Mouse (Mus musculus): ENCODE data around the gene Hmga2. TPM values are rescaled to one million over a fixed set of nuclear protein-coding genes. Genes with fewer than 3 reads are reported as not detected.
"Not testable (repeated sequence)": the region's sequence is repeated elsewhere in the genome, so short reads cannot be mapped to it uniquely, and the experiment has no call there.

Hmga2 gene
- polyA plus RNA-seq, 1 experiment from 2014 or later = 2.8 TPM

DNA sequence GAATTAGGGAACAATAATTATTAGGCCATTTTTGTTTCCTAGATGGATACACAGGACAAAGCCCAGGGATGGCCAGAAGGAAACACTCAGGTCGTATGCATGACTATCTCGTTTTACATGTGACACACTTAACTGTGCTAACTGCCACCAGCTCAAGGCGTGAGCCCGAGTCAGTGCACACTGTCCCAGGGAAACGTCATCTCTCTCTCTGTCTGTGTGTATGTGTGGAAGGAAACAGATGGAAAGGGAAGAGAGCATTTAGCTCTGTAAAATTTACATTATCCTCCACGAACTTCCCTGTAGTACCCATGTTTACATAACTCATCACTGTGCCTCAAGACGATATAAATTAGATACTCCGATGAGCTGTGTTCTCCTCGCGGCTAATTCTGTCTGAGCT, 105.1 kb downstream of the Hmga2 start:
- no peak for ATAC-seq (replicated peaks; ENCODE audit: insufficient number of reproducible peaks, insufficient read depth, low FRiP score, low read depth)
- 61% methylated on average over 10 of the region's 10 CpGs for WGBS
- no peak overlapping the region for H3K27ac ChIP-seq
- H3K27me3 ChIP-seq = no peaks in the 10 kb centered on the region
- no peak overlapping the region for H3K4me2 ChIP-seq
- H3K9me3 ChIP-seq (replicated peaks) = no peaks in the 10 kb centered on the region
- no peaks in the 10 kb centered on the region for H3K36me3 ChIP-seq
- no peaks in the 10 kb centered on the region for H3K4me1 ChIP-seq (replicated peaks)
- H3K4me3 ChIP-seq = no peak overlapping the region
- H3K9ac ChIP-seq = no peak overlapping the region

GRCm38 (mm10) chr10:120369187-120369805, 107.0 kb downstream of the Hmga2 start:
- H3K4me3 ChIP-seq = no peak overlapping the region
- H3K36me3 ChIP-seq = no peaks in the 10 kb centered on the region
- H3K9me3 ChIP-seq (replicated peaks) = no peaks in the 10 kb centered on the region
- WGBS = 81% methylated on average over 21 of the region's 21 CpGs
- no peak for ATAC-seq (replicated peaks; ENCODE audit: insufficient number of reproducible peaks, insufficient read depth, low FRiP score, low read depth)
- H3K27me3 ChIP-seq = no peaks in the 10 kb centered on the region
- H3K27ac ChIP-seq = no peak overlapping the region
- H3K4me1 ChIP-seq (replicated peaks) = no peaks in the 10 kb centered on the region; the same call in 1 of the 2 replicates
- no peak overlapping the region for H3K9ac ChIP-seq
- H3K4me2 ChIP-seq = no peak overlapping the region

GRCm38 (mm10) chr10:120366173-120366592, 110.1 kb downstream of the Hmga2 start:
- not testable (repeated sequence) for H3K9me3 ChIP-seq (replicated peaks); H3K27ac ChIP-seq; H3K27me3 ChIP-seq; ATAC-seq (replicated peaks; ENCODE audit: insufficient number of reproducible peaks, insufficient read depth, low FRiP score, low read depth); H3K9ac ChIP-seq; H3K36me3 ChIP-seq; H3K4me3 ChIP-seq; H3K4me1 ChIP-seq (replicated peaks); H3K4me2 ChIP-seq
- WGBS = 81% methylated on average over 3 of the region's 3 CpGs

DNA sequence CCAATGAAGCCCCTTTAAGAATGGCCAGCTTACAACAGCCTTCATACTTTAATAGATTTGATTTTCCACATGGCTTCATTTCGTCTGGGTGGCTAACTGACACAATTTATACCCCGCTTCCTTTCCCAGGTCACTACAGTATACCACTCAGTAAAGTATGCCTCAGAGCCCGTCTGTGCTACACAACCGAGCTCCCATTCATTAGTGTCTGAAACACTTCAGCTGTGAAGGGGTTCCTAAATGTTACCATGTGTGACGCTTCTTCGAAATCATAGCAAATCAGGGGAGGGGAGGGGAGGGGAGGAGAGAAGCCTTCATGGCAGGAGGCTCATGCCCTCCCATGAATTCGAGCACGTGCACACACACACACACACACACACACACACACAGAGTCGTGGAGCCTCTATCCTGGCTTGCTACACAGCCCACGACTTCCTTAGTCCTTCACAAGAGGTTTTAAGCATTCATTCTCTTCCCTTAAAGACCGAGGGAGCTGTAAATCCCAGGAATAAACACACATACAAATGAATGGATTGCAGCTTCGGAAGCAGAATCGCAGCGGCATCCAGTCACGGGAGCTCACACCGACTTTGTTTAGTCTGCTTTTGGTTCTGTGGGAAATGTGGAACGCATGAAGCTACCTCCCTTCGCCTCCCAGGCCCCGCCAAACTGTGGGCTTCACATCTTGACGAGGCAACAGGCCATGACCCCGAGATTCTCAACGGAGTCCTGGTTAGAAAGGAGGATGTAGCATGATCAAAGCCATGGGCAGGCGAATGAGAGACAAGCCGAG, 110.7 kb downstream of the Hmga2 start:
- Histone ChIP-seq H3K27me3 (no peaks in the 10 kb centered on the region), H3K27ac (no peak overlapping the region), H3K9ac (no peak overlapping the region), H3K4me3 (no peak overlapping the region), H3K4me1 (replicated peaks) (no peaks in the 10 kb centered on the region; the same call in 1 of the 2 replicates), H3K36me3 (no peaks in the 10 kb centered on the region), H3K4me2 (no peak overlapping the region), H3K9me3 (replicated peaks) (no peaks in the 10 kb centered on the region)
- 61% methylated on average over 24 of the region's 24 CpGs for WGBS
- no peak for ATAC-seq (replicated peaks; ENCODE audit: insufficient number of reproducible peaks, insufficient read depth, low FRiP score, low read depth)

GRCm38 (mm10) chr10:120363983-120364582, 112.2 kb downstream of the Hmga2 start:
- no peaks in the 10 kb centered on the region for H3K27me3 ChIP-seq
- no peak for ATAC-seq (replicated peaks; ENCODE audit: insufficient number of reproducible peaks, insufficient read depth, low FRiP score, low read depth)
- no peak overlapping the region for H3K9ac ChIP-seq
- no peak overlapping the region for H3K4me3 ChIP-seq
- WGBS = 71% methylated on average over 20 of the region's 20 CpGs
- no peak overlapping the region for H3K27ac ChIP-seq
- no peaks in the 10 kb centered on the region; the same call in 1 of the 2 replicates for H3K4me1 ChIP-seq (replicated peaks)
- H3K36me3 ChIP-seq = no peaks in the 10 kb centered on the region
- H3K4me2 ChIP-seq = no peak overlapping the region
- no peaks in the 10 kb centered on the region for H3K9me3 ChIP-seq (replicated peaks)

GRCm38 (mm10) chr10:120363298-120363982, 112.8 kb downstream of the Hmga2 start:
- H3K4me1 ChIP-seq (replicated peaks); H3K9ac ChIP-seq; H3K27me3 ChIP-seq; H3K36me3 ChIP-seq; ATAC-seq (replicated peaks; ENCODE audit: insufficient number of reproducible peaks, insufficient read depth, low FRiP score, low read depth); H3K27ac ChIP-seq; H3K9me3 ChIP-seq (replicated peaks): not testable (repeated sequence)
- Histone ChIP-seq H3K4me3 (peak overlapping the region; percentile 7; the same call in 1 of the 2 replicates), H3K4me2 (peak overlapping the region; percentile 36)
- 52% methylated on average over 11 of the region's 11 CpGs for WGBS

DNA sequence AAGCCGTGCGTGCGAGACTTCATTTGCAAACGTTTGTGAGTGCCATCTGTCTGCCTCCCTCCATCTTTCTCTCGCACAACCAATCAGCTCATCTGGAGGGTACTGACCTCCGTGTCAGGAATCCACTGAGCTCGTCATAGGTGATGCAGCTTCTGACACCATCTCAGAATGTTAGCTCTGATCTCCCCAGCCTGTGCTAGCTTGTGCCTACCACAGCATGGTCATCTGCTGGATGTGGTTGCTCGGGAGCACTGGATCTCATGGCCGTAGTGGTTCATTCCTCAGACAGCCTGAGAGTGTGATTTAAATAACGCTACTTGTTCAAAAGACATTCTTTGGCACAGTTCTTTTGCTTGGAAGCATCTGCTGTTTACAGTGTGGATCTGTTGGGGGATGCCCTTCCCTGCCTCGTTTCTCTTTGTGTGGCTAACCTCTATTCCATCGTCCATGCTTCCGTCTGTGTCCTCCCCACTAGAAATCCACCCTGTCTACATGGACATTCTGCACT, 121.7 kb downstream of the Hmga2 start:
- Histone ChIP-seq H3K27me3 (no peaks in the 10 kb centered on the region), H3K4me1 (replicated peaks) (no peaks in the 10 kb centered on the region), H3K4me3 (no peak overlapping the region), H3K36me3 (no peaks in the 10 kb centered on the region), H3K27ac (no peak overlapping the region), H3K4me2 (no peak overlapping the region), H3K9me3 (replicated peaks) (no peaks in the 10 kb centered on the region), H3K9ac (no peak overlapping the region)
- no peak for ATAC-seq (replicated peaks; ENCODE audit: insufficient number of reproducible peaks, insufficient read depth, low FRiP score, low read depth)
- 60% methylated on average over 13 of the region's 13 CpGs for WGBS

DNA sequence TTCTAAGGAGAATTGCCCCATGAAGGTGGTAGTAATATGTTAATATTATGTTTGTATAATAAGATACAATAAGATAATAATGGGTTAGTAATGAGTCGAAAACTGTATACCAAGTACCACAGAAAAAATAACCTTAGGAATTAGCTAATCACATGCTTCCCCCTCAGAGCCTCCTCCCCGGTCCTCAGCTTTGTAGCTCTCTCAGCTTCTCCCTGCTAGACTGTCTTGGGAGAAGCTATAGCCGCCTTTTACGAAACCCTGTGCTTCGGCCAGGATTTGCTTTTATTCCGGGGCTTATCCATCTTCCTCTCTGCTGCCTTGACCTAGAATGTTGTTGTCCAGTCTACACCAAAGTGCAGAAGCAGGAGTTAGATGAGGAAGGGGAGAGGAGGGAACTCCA, 130.9 kb downstream of the Hmga2 start:
- H3K9me3 ChIP-seq (replicated peaks) = no peaks in the 10 kb centered on the region
- 82% methylated on average over 6 of the region's 6 CpGs for WGBS
- H3K36me3 ChIP-seq = no peaks in the 10 kb centered on the region
- H3K4me3 ChIP-seq = no peak overlapping the region
- no peak overlapping the region for H3K4me2 ChIP-seq
- no peak overlapping the region for H3K27ac ChIP-seq
- H3K9ac ChIP-seq = no peak overlapping the region
- ATAC-seq (replicated peaks; ENCODE audit: insufficient number of reproducible peaks, insufficient read depth, low FRiP score, low read depth) = no peak
- H3K4me1 ChIP-seq (replicated peaks) = no peaks in the 10 kb centered on the region
- no peaks in the 10 kb centered on the region for H3K27me3 ChIP-seq

GRCm38 (mm10) chr10:120344558-120345318, 131.5 kb downstream of the Hmga2 start:
- Histone ChIP-seq H3K9me3 (replicated peaks) (no peaks in the 10 kb centered on the region), H3K27me3 (no peaks in the 10 kb centered on the region), H3K4me1 (replicated peaks) (no peaks in the 10 kb centered on the region), H3K4me3 (no peak overlapping the region), H3K27ac (no peak overlapping the region), H3K36me3 (no peaks in the 10 kb centered on the region), H3K4me2 (no peak overlapping the region), H3K9ac (no peak overlapping the region)
- no peak for ATAC-seq (replicated peaks; ENCODE audit: insufficient number of reproducible peaks, insufficient read depth, low FRiP score, low read depth)
- 86% methylated on average over 16 of the region's 16 CpGs for WGBS

- not testable (repeated sequence) for H3K27ac ChIP-seq; H3K4me1 ChIP-seq (replicated peaks); H3K36me3 ChIP-seq
Measured at GRCm38 (mm10) chr10:120339906-120340305, 136.4 kb downstream of the Hmga2 start.

More at GRCm38 (mm10) chr10:120339906-120340305, 136.4 kb downstream of the Hmga2 start:
- H3K9me3 ChIP-seq (replicated peaks); H3K27me3 ChIP-seq; H3K4me2 ChIP-seq; H3K4me3 ChIP-seq; H3K9ac ChIP-seq; ATAC-seq (replicated peaks; ENCODE audit: insufficient number of reproducible peaks, insufficient read depth, low FRiP score, low read depth): not testable (repeated sequence)
- WGBS = 86% methylated on average over 2 of the region's 2 CpGs

Measured in heart, embryonic 15.5 days (tissue).